Mouse (Mus musculus): Measurements from ENCODE around the gene Zfp617. TPM values are rescaled to one million over a fixed set of nuclear protein-coding genes. Genes with fewer than 3 reads are reported as not detected.
"Not testable (repeated sequence)": the region's sequence is repeated elsewhere in the genome, so short reads cannot be mapped to it uniquely, and the experiment has no call there.

Gene Zfp617
- total and polyA plus RNA-seq, 2 experiments from 2014 or later = 18.3 to 20.2 TPM

DNA sequence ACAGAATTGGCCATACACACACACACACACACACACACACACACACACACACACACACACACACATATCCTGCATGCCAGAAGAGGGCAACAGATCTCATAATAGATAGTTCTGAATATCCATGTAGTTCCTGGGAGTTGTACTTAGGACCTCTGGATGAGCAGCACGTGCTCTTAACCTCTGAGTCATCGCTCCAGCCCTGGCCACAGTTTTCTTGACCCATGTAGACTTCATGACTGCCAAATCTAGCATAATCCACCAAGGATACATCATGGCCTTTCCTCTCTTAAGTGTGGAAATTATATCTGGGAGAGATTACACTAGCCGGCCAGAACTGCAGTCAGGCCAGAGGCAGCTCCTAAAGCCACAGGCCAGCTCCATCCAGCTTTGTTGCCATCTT is 18.1 kb downstream of the Zfp617 start:
- 80% methylated on average over 3 of the region's 3 CpGs for WGBS
- H3K4me1 ChIP-seq (ENCODE audit: control insufficient read depth, insufficient read depth) = 0 out of 2 replicates have a peak, but pooled peaks cover 3% of the 10 kb centered on the region

DNA sequence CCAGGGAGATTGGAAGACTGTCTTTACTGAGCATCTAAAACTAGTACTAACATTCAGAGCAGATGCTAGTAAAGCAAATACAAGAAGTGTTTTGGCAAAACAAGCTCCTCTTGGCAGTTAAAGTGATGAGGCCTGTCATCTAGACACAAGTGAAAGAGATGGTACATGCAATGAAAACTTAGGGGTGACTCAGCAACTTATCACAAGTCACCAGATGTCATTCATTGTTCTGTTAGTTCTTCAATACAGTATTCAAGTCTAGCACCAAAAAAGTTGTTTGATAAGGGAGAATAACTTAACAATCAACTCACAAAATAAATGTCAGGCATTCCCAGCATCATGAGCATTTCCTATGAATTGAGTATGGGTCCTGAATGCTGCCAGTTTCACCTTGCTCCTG is 19.3 kb downstream of the Zfp617 start:
- Histone ChIP-seq H3K4me2 (ENCODE audit: low read depth, low read length) (no peak overlapping the region), H3K4me3 (ENCODE audit: low read depth, low read length) (no peak overlapping the region), H3K27ac (ENCODE audit: low read depth) (no peak overlapping the region), H3K9ac (replicated peaks; ENCODE audit: low read depth, low read length) (no peak overlapping the region), H3K4me1 (ENCODE audit: control insufficient read depth, insufficient read depth) (0 out of 2 replicates have a peak, but pooled peaks cover 3% of the 10 kb centered on the region), H3K9me3 (replicated peaks; ENCODE audit: control insufficient read depth, low read length) (no peaks in the 10 kb centered on the region), H3K27me3 (ENCODE audit: control insufficient read depth, insufficient read depth, low read length) (no peaks in the 10 kb centered on the region), H3K36me3 (replicated peaks; ENCODE audit: control insufficient read depth, insufficient read depth, low read length) (peaks cover 40% of the 10 kb centered on the region)
- no peak for DNase-seq (ENCODE audit: low spot score)
- TF ChIP-seq EP300 (IDR thresholded peaks at IDR 0.05; ENCODE audit: low read depth) (no peak), CTCF (IDR thresholded peaks at IDR 0.05; ENCODE audit: low read depth) (no peak)
- no peak for ATAC-seq (ENCODE audit: insufficient read depth, low read depth)

More for the DNA sequence above, 18.1 kb downstream of the Zfp617 start:
- DNase-seq (ENCODE audit: low spot score) (no peak), ATAC-seq (ENCODE audit: insufficient read depth, low read depth) (no peak)
- no peaks in the 10 kb centered on the region for H3K9me3 ChIP-seq (replicated peaks; ENCODE audit: control insufficient read depth, low read length)
- no peak overlapping the region for H3K27ac ChIP-seq (ENCODE audit: low read depth)
- no peak for TF ChIP-seq CTCF (IDR thresholded peaks at IDR 0.05; ENCODE audit: low read depth)
- TF ChIP-seq EP300 (IDR thresholded peaks at IDR 0.05; ENCODE audit: low read depth) = no peak
- peaks cover 35% of the 10 kb centered on the region for H3K36me3 ChIP-seq (replicated peaks; ENCODE audit: control insufficient read depth, insufficient read depth, low read length)
- no peak overlapping the region for H3K4me2 ChIP-seq (ENCODE audit: low read depth, low read length)
- no peak overlapping the region for H3K4me3 ChIP-seq (ENCODE audit: low read depth, low read length)
- no peaks in the 10 kb centered on the region for H3K27me3 ChIP-seq (ENCODE audit: control insufficient read depth, insufficient read depth, low read length)
- no peak overlapping the region for H3K9ac ChIP-seq (replicated peaks; ENCODE audit: low read depth, low read length)

DNA sequence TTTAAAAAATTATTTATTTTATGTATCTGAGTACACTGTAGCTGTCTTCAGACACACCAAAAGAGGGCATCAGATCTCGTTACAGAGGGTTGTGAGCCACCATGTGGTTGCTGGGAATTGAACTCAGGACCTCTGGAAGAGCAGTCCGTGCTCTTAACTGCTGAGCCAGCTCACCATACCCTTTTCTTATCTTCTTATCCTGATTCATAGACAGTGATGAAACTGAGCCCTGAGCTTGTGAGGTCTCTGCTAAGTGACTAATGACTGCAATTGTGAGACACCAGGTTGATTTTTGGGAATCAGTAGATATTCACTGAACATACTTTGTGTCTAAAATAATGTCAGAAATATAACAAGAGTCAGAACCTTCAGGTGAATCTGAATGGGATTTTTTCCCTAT is 29.6 kb downstream of the Zfp617 start:
- not testable (repeated sequence) for DNase-seq (ENCODE audit: low spot score); H3K4me1 ChIP-seq (ENCODE audit: control insufficient read depth, insufficient read depth); H3K36me3 ChIP-seq (replicated peaks; ENCODE audit: control insufficient read depth, insufficient read depth, low read length); H3K9ac ChIP-seq (replicated peaks; ENCODE audit: low read depth, low read length); H3K27me3 ChIP-seq (ENCODE audit: control insufficient read depth, insufficient read depth, low read length); H3K4me3 ChIP-seq (ENCODE audit: low read depth, low read length); H3K4me2 ChIP-seq (ENCODE audit: low read depth, low read length); H3K27ac ChIP-seq (ENCODE audit: low read depth); H3K9me3 ChIP-seq (replicated peaks; ENCODE audit: control insufficient read depth, low read length); ATAC-seq (ENCODE audit: insufficient read depth, low read depth)
- 76% methylated on average over 2 of the region's 2 CpGs for WGBS

DNA sequence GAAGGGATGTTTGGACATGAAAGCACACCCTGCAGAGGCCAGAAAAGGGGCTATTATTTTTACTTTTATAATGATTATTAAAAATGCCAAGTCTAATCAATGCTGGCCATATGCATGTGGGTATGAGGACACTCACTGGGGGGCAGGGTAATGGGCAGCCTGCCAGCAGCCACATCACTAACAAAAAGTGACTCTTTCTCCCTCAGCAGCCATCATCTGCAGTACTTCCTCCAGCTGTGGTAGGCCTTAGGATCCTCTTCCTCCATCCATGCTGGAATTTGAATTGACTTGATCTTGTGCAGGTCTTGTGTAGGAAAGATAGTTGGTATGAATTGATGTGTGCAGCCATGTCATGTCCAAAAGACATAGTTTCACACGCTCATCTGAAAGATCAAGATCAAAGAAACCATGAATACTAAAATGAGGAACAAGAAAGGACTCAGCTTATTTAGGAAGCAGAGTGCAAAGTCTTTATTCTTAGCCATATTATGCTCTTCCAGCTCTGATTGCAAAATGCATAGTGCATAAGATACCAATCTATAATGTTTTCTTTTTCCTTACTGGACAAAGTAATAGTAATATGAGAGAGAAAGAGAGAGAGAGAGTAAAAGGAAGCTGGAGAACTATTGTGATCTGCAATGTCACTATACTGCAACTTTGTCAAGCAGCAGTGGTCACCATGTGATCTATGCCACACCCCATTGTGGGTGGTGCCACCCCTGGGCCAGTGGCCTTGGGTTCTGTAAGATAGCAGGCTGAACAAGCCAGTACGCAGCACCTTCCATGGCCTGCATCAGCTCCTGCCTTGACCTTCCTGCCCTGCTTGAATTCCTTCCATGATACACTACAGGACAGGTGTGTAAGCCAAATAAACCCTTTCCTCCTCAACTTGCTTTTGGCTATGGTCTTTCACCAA is 32.1 kb downstream of the Zfp617 start:
- Histone ChIP-seq H3K9me3 (replicated peaks; ENCODE audit: control insufficient read depth, low read length) (no peaks in the 10 kb centered on the region; the same call in 1 of the 2 replicates), H3K9ac (replicated peaks; ENCODE audit: low read depth, low read length) (no peak overlapping the region), H3K4me2 (ENCODE audit: low read depth, low read length) (no peak overlapping the region), H3K36me3 (replicated peaks; ENCODE audit: control insufficient read depth, insufficient read depth, low read length) (no peaks in the 10 kb centered on the region), H3K4me1 (ENCODE audit: control insufficient read depth, insufficient read depth) (no peaks in the 10 kb centered on the region), H3K4me3 (ENCODE audit: low read depth, low read length) (no peak overlapping the region), H3K27ac (ENCODE audit: low read depth) (no peak overlapping the region), H3K27me3 (ENCODE audit: control insufficient read depth, insufficient read depth, low read length) (no peaks in the 10 kb centered on the region)
- WGBS = 73% methylated on average over 2 of the region's 2 CpGs
- ATAC-seq (ENCODE audit: insufficient read depth, low read depth) (no peak), DNase-seq (ENCODE audit: low spot score) (no peak)
- no peak for TF ChIP-seq EP300 (IDR thresholded peaks at IDR 0.05; ENCODE audit: low read depth)
- TF ChIP-seq CTCF (IDR thresholded peaks at IDR 0.05; ENCODE audit: low read depth) = no peak

DNA sequence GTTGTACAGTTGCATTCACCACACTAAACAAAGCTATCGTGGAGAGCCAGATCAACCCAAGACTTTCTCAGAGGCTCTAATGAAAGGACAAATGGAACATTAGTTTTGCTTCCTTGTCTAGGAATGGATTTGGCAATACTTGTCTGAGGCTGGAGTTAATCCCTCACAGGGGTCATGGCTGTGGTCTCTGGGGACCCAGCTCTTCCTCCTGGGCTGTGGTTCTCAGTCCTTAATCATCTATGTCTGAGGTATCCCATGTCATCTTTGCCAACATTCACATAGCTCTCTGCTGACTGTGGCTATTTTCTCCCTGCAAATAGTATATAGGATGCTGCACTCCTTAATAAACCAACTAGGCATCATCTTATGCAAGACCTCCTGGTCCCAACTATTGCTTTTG is 33.3 kb downstream of the Zfp617 start:
- WGBS = 62% methylated on average over 1 of the region's 1 CpGs
- no peaks in the 10 kb centered on the region for H3K9me3 ChIP-seq (replicated peaks; ENCODE audit: control insufficient read depth, low read length)
- DNase-seq (ENCODE audit: low spot score) (no peak), ATAC-seq (ENCODE audit: insufficient read depth, low read depth) (no peak)
- H3K27me3 ChIP-seq (ENCODE audit: control insufficient read depth, insufficient read depth, low read length) = no peaks in the 10 kb centered on the region
- no peak overlapping the region for H3K4me2 ChIP-seq (ENCODE audit: low read depth, low read length)
- H3K36me3 ChIP-seq (replicated peaks; ENCODE audit: control insufficient read depth, insufficient read depth, low read length) = no peaks in the 10 kb centered on the region
- H3K27ac ChIP-seq (ENCODE audit: low read depth) = no peak overlapping the region
- H3K4me1 ChIP-seq (ENCODE audit: control insufficient read depth, insufficient read depth) = no peaks in the 10 kb centered on the region
- H3K4me3 ChIP-seq (ENCODE audit: low read depth, low read length) = no peak overlapping the region
- TF ChIP-seq EP300 (IDR thresholded peaks at IDR 0.05; ENCODE audit: low read depth) (no peak), CTCF (IDR thresholded peaks at IDR 0.05; ENCODE audit: low read depth) (no peak)
- no peak overlapping the region for H3K9ac ChIP-seq (replicated peaks; ENCODE audit: low read depth, low read length)

DNA sequence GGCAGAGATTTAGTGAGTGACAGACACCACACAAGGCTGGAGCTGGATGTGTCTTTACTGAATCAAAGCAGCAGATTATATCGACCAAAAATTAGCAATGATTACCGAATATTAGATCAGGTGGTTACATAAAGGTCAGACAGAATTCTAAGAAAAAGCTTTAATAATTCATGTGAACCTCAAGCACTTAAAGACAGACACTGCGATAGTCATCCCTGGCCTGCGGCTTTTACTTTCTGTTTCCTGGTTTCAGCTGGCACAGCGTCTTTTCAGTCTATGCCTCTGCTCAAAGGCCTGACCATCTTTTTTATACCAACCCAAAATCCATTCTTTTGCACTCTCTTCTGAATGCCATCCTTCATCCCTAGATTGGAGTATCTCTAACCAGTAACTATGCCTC is 40.2 kb downstream of the Zfp617 start:
- H3K4me2 ChIP-seq (ENCODE audit: low read depth, low read length) = no peak overlapping the region
- H3K36me3 ChIP-seq (replicated peaks; ENCODE audit: control insufficient read depth, insufficient read depth, low read length) = no peaks in the 10 kb centered on the region
- H3K4me1 ChIP-seq (ENCODE audit: control insufficient read depth, insufficient read depth) = peaks cover 20% of the 10 kb centered on the region
- no peaks in the 10 kb centered on the region; the same call in 1 of the 2 replicates for H3K27me3 ChIP-seq (ENCODE audit: control insufficient read depth, insufficient read depth, low read length)
- DNase-seq (ENCODE audit: low spot score) (no peak), ATAC-seq (ENCODE audit: insufficient read depth, low read depth) (no peak)
- H3K9ac ChIP-seq (replicated peaks; ENCODE audit: low read depth, low read length) = no peak overlapping the region
- TF ChIP-seq CTCF (IDR thresholded peaks at IDR 0.05; ENCODE audit: low read depth) (no peak), EP300 (IDR thresholded peaks at IDR 0.05; ENCODE audit: low read depth) (no peak)
- no peaks in the 10 kb centered on the region for H3K9me3 ChIP-seq (replicated peaks; ENCODE audit: control insufficient read depth, low read length)
- no peak overlapping the region for H3K27ac ChIP-seq (ENCODE audit: low read depth)
- H3K4me3 ChIP-seq (ENCODE audit: low read depth, low read length) = no peak overlapping the region
- 86% methylated on average over 5 of the region's 5 CpGs for WGBS
